Mouse (Mus musculus) midbrain, embryonic 13.5 days (tissue): ENCODE measurements around the gene Stard13. TPM values are rescaled to one million over a fixed set of nuclear protein-coding genes. Genes with fewer than 3 reads are reported as not detected.

Experiments
- ATAC-seq: fragments of 200-750 bp; cut with Nextera tagmentation; 2 replicates; pipeline ENCODE4 v1.8.0; 2017; ENCODE audit warnings: mild to moderate bottlenecking, moderate TSS enrichment, moderate library complexity
- H3K27ac ChIP-seq: fragments of 300-500 bp; sonication (generic); 2 replicates; pipeline ENCODE4 v1.5.1; 2015; ENCODE audit warnings: inconsistent platforms, mild to moderate bottlenecking, moderate library complexity
- H3K27me3 ChIP-seq: fragments of 300-500 bp; sonication (generic); 2 replicates; pipeline ENCODE4 v1.6.1; 2015; ENCODE audit warnings: mild to moderate bottlenecking, inconsistent platforms
- H3K36me3 ChIP-seq: fragments of 300-500 bp; sonication (generic); 2 replicates; pipeline ENCODE4 v1.6.1; 2015; ENCODE audit warnings: mild to moderate bottlenecking, inconsistent platforms
- H3K4me1 ChIP-seq: fragments of 300-500 bp; sonication (generic); replicated peaks from 2 replicates; pipeline ENCODE4 v1.6.1; 2015; ENCODE audit warnings: inconsistent platforms
- H3K4me2 ChIP-seq: fragments of 300-500 bp; sonication (generic); replicated peaks from 2 replicates; pipeline ENCODE4 v1.6.1; 2015; ENCODE audit warnings: moderate library complexity, mild to moderate bottlenecking, inconsistent platforms
- H3K4me3 ChIP-seq: fragments of 300-500 bp; sonication (generic); replicated peaks from 2 replicates; pipeline ENCODE4 v1.5.1; 2015; ENCODE audit warnings: mild to moderate bottlenecking, inconsistent platforms
- H3K9ac ChIP-seq: fragments of 300-500 bp; sonication (generic); replicated peaks from 2 replicates; pipeline ENCODE4 v1.6.1; 2015; ENCODE audit warnings: mild to moderate bottlenecking, inconsistent platforms
- H3K9me3 ChIP-seq: fragments of 300-500 bp; sonication (generic); 2 replicates; pipeline ENCODE4 v1.6.1; 2016; ENCODE audit warnings: mild to moderate bottlenecking, inconsistent platforms
- WGBS: fragments of 180-500 bp; shearing (Covaris S2); methylation state at CpG from one replicate; pipeline ENCODE4 v1.1.7; 2015; 5-methylcytosine and 5-hydroxymethylcytosine counted together
- polyA plus RNA-seq: library from polyadenylated mRNA; unstranded; fragments of >200 nt; fragmentation: Nextera tagmentation; extraction: Ambion mirVana; gene quantifications from 2 replicates; pipeline ENCODE4 v1.2.1, GENCODE M21; 2015

Gene Stard13
- polyA plus RNA-seq, 1 experiment from 2014 or later = 3.9 TPM

GRCm38 (mm10) chr5:151056920-151057294 lies 176.7 kb downstream of the Stard13 start:
- peak overlapping the region; percentile 37; the same call in 1 of the 2 replicates for H3K27ac ChIP-seq
- no peaks in the 10 kb centered on the region for H3K27me3 ChIP-seq
- WGBS = 77% methylated on average over 6 of the region's 6 CpGs
- H3K4me2 ChIP-seq = no peak overlapping the region
- no peak overlapping the region for H3K9ac ChIP-seq
- 0 out of 2 replicates have a peak, but pooled peaks cover 2% of the 10 kb centered on the region for H3K36me3 ChIP-seq
- H3K4me3 ChIP-seq = no peak overlapping the region
- H3K4me1 ChIP-seq = peaks cover 11% of the 10 kb centered on the region
- no peak; the same call in 1 of the 2 replicates for ATAC-seq
- H3K9me3 ChIP-seq = no peaks in the 10 kb centered on the region

GRCm38 (mm10) chr5:151056255-151056919 lies 177.2 kb downstream of the Stard13 start:
- Histone ChIP-seq H3K4me3 (no peak overlapping the region), H3K36me3 (0 out of 2 replicates have a peak, but pooled peaks cover 2% of the 10 kb centered on the region), H3K9me3 (no peaks in the 10 kb centered on the region), H3K4me2 (no peak overlapping the region), H3K9ac (no peak overlapping the region), H3K27ac (peak overlapping the region; percentile 37; the same call in 1 of the 2 replicates), H3K4me1 (peaks cover 11% of the 10 kb centered on the region), H3K27me3 (no peaks in the 10 kb centered on the region)
- 77% methylated on average over 12 of the region's 12 CpGs for WGBS
- no peak; the same call in 1 of the 2 replicates for ATAC-seq

- H3K4me1 ChIP-seq = peaks cover 11% of the 10 kb centered on the region
- no peaks in the 10 kb centered on the region for H3K9me3 ChIP-seq
- H3K4me2 ChIP-seq = no peak overlapping the region
- H3K27ac ChIP-seq = 0 out of 2 replicates have a peak overlapping the region, but pooled peaks have one; percentile 4
- 92% methylated on average over 11 of the region's 11 CpGs for WGBS
- no peaks in the 10 kb centered on the region for H3K27me3 ChIP-seq
- H3K36me3 ChIP-seq = 0 out of 2 replicates have a peak, but pooled peaks cover 2% of the 10 kb centered on the region
- H3K9ac ChIP-seq = no peak overlapping the region
- ATAC-seq = no peak
- H3K4me3 ChIP-seq = no peak overlapping the region
Observed at GRCm38 (mm10) chr5:151055426-151056090, 178.1 kb downstream of the Stard13 start.

- no peak for ATAC-seq
- no peak overlapping the region for H3K9ac ChIP-seq
- 49% methylated on average over 4 of the region's 4 CpGs for WGBS
- H3K9me3 ChIP-seq = no peaks in the 10 kb centered on the region
- no peak overlapping the region for H3K4me3 ChIP-seq
- H3K36me3 ChIP-seq = 0 out of 2 replicates have a peak, but pooled peaks cover 2% of the 10 kb centered on the region
- no peaks in the 10 kb centered on the region for H3K27me3 ChIP-seq
- H3K4me2 ChIP-seq = no peak overlapping the region
- no peak overlapping the region for H3K27ac ChIP-seq
- H3K4me1 ChIP-seq = peaks cover 11% of the 10 kb centered on the region
Observed at GRCm38 (mm10) chr5:151054743-151055114, 178.9 kb downstream of the Stard13 start.

GRCm38 (mm10) chr5:151054100-151054742 lies 179.4 kb downstream of the Stard13 start:
- Histone ChIP-seq H3K9me3 (no peaks in the 10 kb centered on the region), H3K36me3 (0 out of 2 replicates have a peak, but pooled peaks cover 2% of the 10 kb centered on the region), H3K4me2 (no peak overlapping the region), H3K4me1 (peaks cover 11% of the 10 kb centered on the region), H3K27me3 (no peaks in the 10 kb centered on the region), H3K27ac (no peak overlapping the region), H3K4me3 (no peak overlapping the region), H3K9ac (no peak overlapping the region)
- WGBS = 38% methylated on average over 7 of the region's 7 CpGs
- peak; percentile 65; the same call in 1 of the 2 replicates for ATAC-seq

GRCm38 (mm10) chr5:151053190-151053589 lies 180.4 kb downstream of the Stard13 start:
- ATAC-seq = no peak
- Histone ChIP-seq H3K4me2 (no peak overlapping the region), H3K36me3 (0 out of 2 replicates have a peak, but pooled peaks cover 2% of the 10 kb centered on the region), H3K27ac (no peak overlapping the region), H3K9ac (no peak overlapping the region), H3K9me3 (no peaks in the 10 kb centered on the region), H3K4me1 (peaks cover 11% of the 10 kb centered on the region), H3K27me3 (no peaks in the 10 kb centered on the region), H3K4me3 (no peak overlapping the region)
- 94% methylated on average over 5 of the region's 5 CpGs for WGBS

GRCm38 (mm10) chr5:151052331-151052730 lies 181.3 kb downstream of the Stard13 start:
- ATAC-seq = no peak
- Histone ChIP-seq H3K4me2 (no peak overlapping the region), H3K9ac (no peak overlapping the region), H3K27ac (no peak overlapping the region), H3K9me3 (no peaks in the 10 kb centered on the region), H3K36me3 (0 out of 2 replicates have a peak, but pooled peaks cover 2% of the 10 kb centered on the region), H3K4me3 (no peak overlapping the region), H3K4me1 (peaks cover 11% of the 10 kb centered on the region), H3K27me3 (no peaks in the 10 kb centered on the region)
- WGBS = 96% methylated on average over 8 of the region's 8 CpGs

GRCm38 (mm10) chr5:151047488-151047887 lies 186.1 kb downstream of the Stard13 start:
- Histone ChIP-seq H3K36me3 (0 out of 2 replicates have a peak, but pooled peaks cover 2% of the 10 kb centered on the region), H3K27ac (no peak overlapping the region), H3K4me3 (no peak overlapping the region), H3K9ac (no peak overlapping the region), H3K27me3 (no peaks in the 10 kb centered on the region), H3K4me1 (no peaks in the 10 kb centered on the region), H3K9me3 (no peaks in the 10 kb centered on the region), H3K4me2 (no peak overlapping the region)
- WGBS = 91% methylated on average over 12 of the region's 12 CpGs
- no peak for ATAC-seq

GRCm38 (mm10) chr5:151046917-151047316 lies 186.7 kb downstream of the Stard13 start:
- WGBS = 88% methylated on average over 7 of the region's 7 CpGs
- no peak for ATAC-seq
- H3K36me3 ChIP-seq = no peaks in the 10 kb centered on the region
- H3K9me3 ChIP-seq = no peaks in the 10 kb centered on the region
- H3K4me1 ChIP-seq = no peaks in the 10 kb centered on the region
- no peak overlapping the region for H3K27ac ChIP-seq
- H3K4me2 ChIP-seq = no peak overlapping the region
- H3K27me3 ChIP-seq = no peaks in the 10 kb centered on the region
- no peak overlapping the region for H3K9ac ChIP-seq
- no peak overlapping the region for H3K4me3 ChIP-seq

- no peaks in the 10 kb centered on the region for H3K27me3 ChIP-seq
- no peaks in the 10 kb centered on the region for H3K4me1 ChIP-seq
- no peaks in the 10 kb centered on the region for H3K9me3 ChIP-seq
- no peak overlapping the region for H3K9ac ChIP-seq
- no peak overlapping the region for H3K27ac ChIP-seq
- H3K4me2 ChIP-seq = no peak overlapping the region
- WGBS = 93% methylated on average over 6 of the region's 6 CpGs
- ATAC-seq = no peak
- H3K36me3 ChIP-seq = no peaks in the 10 kb centered on the region
- no peak overlapping the region for H3K4me3 ChIP-seq
Observed at GRCm38 (mm10) chr5:151046131-151046530, 187.5 kb downstream of the Stard13 start.

- Histone ChIP-seq H3K9ac (no peak overlapping the region), H3K9me3 (no peaks in the 10 kb centered on the region), H3K4me3 (no peak overlapping the region), H3K36me3 (no peaks in the 10 kb centered on the region), H3K4me1 (no peaks in the 10 kb centered on the region), H3K27me3 (no peaks in the 10 kb centered on the region), H3K4me2 (no peak overlapping the region), H3K27ac (no peak overlapping the region)
- ATAC-seq = no peak
- WGBS = 98% methylated on average over 5 of the region's 5 CpGs
Observed at GRCm38 (mm10) chr5:151042911-151043310, 190.7 kb downstream of the Stard13 start.

- Histone ChIP-seq H3K9me3 (no peaks in the 10 kb centered on the region), H3K4me2 (no peak overlapping the region), H3K4me3 (no peak overlapping the region), H3K36me3 (no peaks in the 10 kb centered on the region), H3K9ac (no peak overlapping the region), H3K27ac (no peak overlapping the region), H3K27me3 (no peaks in the 10 kb centered on the region), H3K4me1 (no peaks in the 10 kb centered on the region)
- no peak for ATAC-seq
- 76% methylated on average over 7 of the region's 7 CpGs for WGBS
Observed at GRCm38 (mm10) chr5:151037871-151038270, 195.8 kb downstream of the Stard13 start.
